Mouse (Mus musculus): ENCODE measurements around the gene Ager. TPM values are rescaled to one million over a fixed set of nuclear protein-coding genes. Genes with fewer than 3 reads are reported as not detected.

The Ager gene
- 2.5 and 4.0 TPM in 2 replicates for polyA plus RNA-seq (2015; fragmentation: Nextera tagmentation; extraction: Ambion mirVana)

- no peak for DNase-seq (ENCODE audit: low spot score)
These were observed at the start of gene Ager for GRCm38 (mm10) chr17:34597566-34598095. Gene Ager, plus strand, starts transcription at chr17:34597862.

- DNase-seq (ENCODE audit: low spot score): no peak
These were observed 48.5 kb upstream of the Ager start for GRCm38 (mm10) chr17:34549156-34549555.

GRCm38 (mm10) chr17:34549843-34550242 is 47.8 kb upstream of the Ager start:
- DNase-seq (ENCODE audit: low spot score): no peak

- DNase-seq (ENCODE audit: low spot score): peak; percentile 72
These were observed 42.2 kb upstream of the Ager start for GRCm38 (mm10) chr17:34555483-34555882.

- no peak for DNase-seq (ENCODE audit: low spot score)
These were observed 41.3 kb upstream of the Ager start for GRCm38 (mm10) chr17:34556406-34556805.

GRCm38 (mm10) chr17:34557411-34557810 is 40.3 kb upstream of the Ager start:
- no peak for DNase-seq (ENCODE audit: low spot score)

GRCm38 (mm10) chr17:34559116-34559515 is 38.5 kb upstream of the Ager start:
- DNase-seq (ENCODE audit: low spot score): no peak

- DNase-seq (ENCODE audit: low spot score): peak; percentile 34
These were observed 37.8 kb upstream of the Ager start for GRCm38 (mm10) chr17:34559895-34560294.

- no peak for DNase-seq (ENCODE audit: low spot score)
These were observed 37.2 kb upstream of the Ager start for GRCm38 (mm10) chr17:34560438-34560837.

- peak; percentile 17 for DNase-seq (ENCODE audit: low spot score)
These were observed 36.5 kb upstream of the Ager start for GRCm38 (mm10) chr17:34561200-34561599.

- DNase-seq (ENCODE audit: low spot score): no peak
These were observed 35.1 kb upstream of the Ager start for GRCm38 (mm10) chr17:34562595-34562994.

- DNase-seq (ENCODE audit: low spot score): no peak
These were observed 34.3 kb upstream of the Ager start for GRCm38 (mm10) chr17:34563354-34563753.

- DNase-seq (ENCODE audit: low spot score): no peak
These were observed 33.6 kb upstream of the Ager start, which contains the start of gene Notch4 for GRCm38 (mm10) chr17:34564003-34564421. Gene Notch4, plus strand, starts transcription at chr17:34564268.

GRCm38 (mm10) chr17:34564796-34565195 is 32.9 kb upstream of the Ager start:
- no peak for DNase-seq (ENCODE audit: low spot score)

GRCm38 (mm10) chr17:34567311-34567710 is 30.4 kb upstream of the Ager start:
- no peak for DNase-seq (ENCODE audit: low spot score)

GRCm38 (mm10) chr17:34568421-34568820 is 29.2 kb upstream of the Ager start:
- no peak for DNase-seq (ENCODE audit: low spot score)

- no peak for DNase-seq (ENCODE audit: low spot score)
These were observed 27.7 kb upstream of the Ager start for GRCm38 (mm10) chr17:34569919-34570318.

- DNase-seq (ENCODE audit: low spot score): no peak
These were observed 25.8 kb upstream of the Ager start for GRCm38 (mm10) chr17:34571875-34572274.

- DNase-seq (ENCODE audit: low spot score): no peak
These were observed 25.3 kb upstream of the Ager start for GRCm38 (mm10) chr17:34572361-34572760.

GRCm38 (mm10) chr17:34576577-34576976 is 21.1 kb upstream of the Ager start:
- no peak for DNase-seq (ENCODE audit: low spot score)

GRCm38 (mm10) chr17:34578070-34578469 is 19.6 kb upstream of the Ager start:
- no peak for DNase-seq (ENCODE audit: low spot score)

- no peak for DNase-seq (ENCODE audit: low spot score)
These were observed 15.1 kb upstream of the Ager start for GRCm38 (mm10) chr17:34582528-34582927.

- no peak for DNase-seq (ENCODE audit: low spot score)
These were observed 14.3 kb upstream of the Ager start for GRCm38 (mm10) chr17:34583397-34583796.

GRCm38 (mm10) chr17:34583819-34584218 is 13.8 kb upstream of the Ager start:
- DNase-seq (ENCODE audit: low spot score): no peak

All from thymus, postnatal 0 days (tissue).